Mouse (Mus musculus): ENCODE results near the gene Gm48551. TPM values are rescaled to one million over a fixed set of nuclear protein-coding genes. Genes with fewer than 3 reads are reported as not detected.

Gene Gm48551
- polyA plus RNA-seq, 1 experiment from 2014 or later = 2.6 TPM

- peak overlapping the region; percentile 89 for H3K27ac ChIP-seq
- DNase-seq (ENCODE audit: extremely low spot score, low spot score) = no peak
- no peaks in the 10 kb centered on the region for H3K9me3 ChIP-seq
- 34% methylated on average over 26 of the region's 26 CpGs for WGBS
- H3K36me3 ChIP-seq (replicated peaks) = no peaks in the 10 kb centered on the region
- peaks cover 26% of the 10 kb centered on the region for H3K27me3 ChIP-seq (ENCODE audit: poor library complexity, severe bottlenecking)
- H3K4me1 ChIP-seq = peaks cover 100% of the 10 kb centered on the region
- H3K4me3 ChIP-seq = peak overlapping the region; percentile 37
Measured at GRCm38 (mm10) chr10:81413310-81414261, 29.3 kb downstream of the Gm48551 start.

- DNase-seq (ENCODE audit: extremely low spot score, low spot score) = no peak
- Histone ChIP-seq H3K9me3 (no peaks in the 10 kb centered on the region), H3K4me3 (peak overlapping the region; percentile 37; the same call in 1 of the 2 replicates)
Measured at GRCm38 (mm10) chr10:81414682-81415081, 30.4 kb downstream of the Gm48551 start.

GRCm38 (mm10) chr10:81415146-81415545, 30.9 kb downstream of the Gm48551 start:
- H3K36me3 ChIP-seq (replicated peaks) = no peaks in the 10 kb centered on the region
- peaks cover 31% of the 10 kb centered on the region for H3K27me3 ChIP-seq (ENCODE audit: poor library complexity, severe bottlenecking)
- peaks cover 93% of the 10 kb centered on the region for H3K4me1 ChIP-seq
- H3K9me3 ChIP-seq = no peaks in the 10 kb centered on the region
- H3K27ac ChIP-seq = peak overlapping the region; percentile 89
- H3K4me3 ChIP-seq = peak overlapping the region; percentile 37; the same call in 1 of the 2 replicates
- no peak for DNase-seq (ENCODE audit: extremely low spot score, low spot score)
- 85% methylated on average over 5 of the region's 5 CpGs for whole genome bisulfite sequencing

More at GRCm38 (mm10) chr10:81414682-81415081, 30.4 kb downstream of the Gm48551 start:
- Histone ChIP-seq H3K27me3 (ENCODE audit: poor library complexity, severe bottlenecking) (peaks cover 28% of the 10 kb centered on the region), H3K27ac (peak overlapping the region; percentile 89), H3K4me1 (peaks cover 95% of the 10 kb centered on the region), H3K36me3 (replicated peaks) (no peaks in the 10 kb centered on the region)

GRCm38 (mm10) chr10:81415549-81416310, 31.5 kb downstream of the Gm48551 start:
- Histone ChIP-seq H3K27ac (peak overlapping the region; percentile 89), H3K36me3 (replicated peaks) (no peaks in the 10 kb centered on the region), H3K4me3 (peak overlapping the region; percentile 57; the same call in 1 of the 2 replicates), H3K9me3 (no peaks in the 10 kb centered on the region), H3K4me1 (peaks cover 91% of the 10 kb centered on the region), H3K27me3 (ENCODE audit: poor library complexity, severe bottlenecking) (peaks cover 37% of the 10 kb centered on the region)
- DNase-seq (ENCODE audit: extremely low spot score, low spot score) = no peak
- WGBS = 66% methylated on average over 17 of the region's 17 CpGs

- H3K27ac ChIP-seq = peak overlapping the region; percentile 89
- H3K4me1 ChIP-seq = peaks cover 81% of the 10 kb centered on the region
- H3K9me3 ChIP-seq = no peaks in the 10 kb centered on the region
- H3K27me3 ChIP-seq (ENCODE audit: poor library complexity, severe bottlenecking) = peaks cover 46% of the 10 kb centered on the region
- H3K36me3 ChIP-seq (replicated peaks) = no peaks in the 10 kb centered on the region
- WGBS = under 1% methylated on average over 26 of the region's 26 CpGs
- H3K4me3 ChIP-seq = peak overlapping the region; percentile 57
- peak; percentile 75 for DNase-seq (ENCODE audit: extremely low spot score, low spot score)
Measured at GRCm38 (mm10) chr10:81416581-81417226, 32.4 kb downstream of the Gm48551 start.

GRCm38 (mm10) chr10:81417227-81418215, 33.3 kb downstream of the Gm48551 start:
- Histone ChIP-seq H3K9me3 (no peaks in the 10 kb centered on the region), H3K36me3 (replicated peaks) (no peaks in the 10 kb centered on the region)

GRCm38 (mm10) chr10:81418216-81419070, 34.2 kb downstream of the Gm48551 start:
- 54% methylated on average over 11 of the region's 11 CpGs for WGBS
- peaks cover 64% of the 10 kb centered on the region for H3K4me1 ChIP-seq
- no peak overlapping the region for H3K4me3 ChIP-seq
- DNase-seq (ENCODE audit: extremely low spot score, low spot score) = no peak
- H3K27ac ChIP-seq = peak overlapping the region; percentile 48; the same call in 1 of the 2 replicates
- no peaks in the 10 kb centered on the region for H3K36me3 ChIP-seq (replicated peaks)
- no peaks in the 10 kb centered on the region for H3K9me3 ChIP-seq
- peaks cover 62% of the 10 kb centered on the region for H3K27me3 ChIP-seq (ENCODE audit: poor library complexity, severe bottlenecking)

More at GRCm38 (mm10) chr10:81417227-81418215, 33.3 kb downstream of the Gm48551 start:
- Histone ChIP-seq H3K4me3 (peak overlapping the region; percentile 57), H3K27ac (peak overlapping the region; percentile 89), H3K27me3 (ENCODE audit: poor library complexity, severe bottlenecking) (peaks cover 55% of the 10 kb centered on the region), H3K4me1 (peaks cover 73% of the 10 kb centered on the region)
- no peak for DNase-seq (ENCODE audit: extremely low spot score, low spot score)
- 42% methylated on average over 12 of the region's 12 CpGs for WGBS

GRCm38 (mm10) chr10:81419111-81419928, 35.1 kb downstream of the Gm48551 start:
- Histone ChIP-seq H3K27ac (peak overlapping the region; percentile 48; the same call in 1 of the 2 replicates), H3K4me3 (no peak overlapping the region), H3K27me3 (ENCODE audit: poor library complexity, severe bottlenecking) (peaks cover 70% of the 10 kb centered on the region), H3K4me1 (peaks cover 60% of the 10 kb centered on the region), H3K36me3 (replicated peaks) (no peaks in the 10 kb centered on the region), H3K9me3 (no peaks in the 10 kb centered on the region)
- no peak for DNase-seq (ENCODE audit: extremely low spot score, low spot score)
- 91% methylated on average over 10 of the region's 10 CpGs for WGBS

- H3K4me1 ChIP-seq = peaks cover 60% of the 10 kb centered on the region
- 86% methylated on average over 40 of the region's 40 CpGs for WGBS
- DNase-seq (ENCODE audit: extremely low spot score, low spot score) = no peak
- no peak overlapping the region; the same call in 1 of the 2 replicates for H3K4me3 ChIP-seq
- H3K27me3 ChIP-seq (ENCODE audit: poor library complexity, severe bottlenecking) = peaks cover 80% of the 10 kb centered on the region
- no peaks in the 10 kb centered on the region for H3K36me3 ChIP-seq (replicated peaks)
- H3K27ac ChIP-seq = no peak overlapping the region
- H3K9me3 ChIP-seq = no peaks in the 10 kb centered on the region
Measured at GRCm38 (mm10) chr10:81420191-81420767, 36.0 kb downstream of the Gm48551 start.

Measured in forebrain, embryonic 10.5 days (tissue).